Mouse (Mus musculus) right cerebral cortex, postnatal 14 days (tissue): ENCODE measurements around the gene Cgas.
A peak's percentile ranks its signal among the peaks of the same experiment; 100 is the strongest.

Source experiments
- DNase-seq: peaks from one replicate; pipeline ENCODE4 v3.0.0; 2022

Gene Cgas

DNA sequence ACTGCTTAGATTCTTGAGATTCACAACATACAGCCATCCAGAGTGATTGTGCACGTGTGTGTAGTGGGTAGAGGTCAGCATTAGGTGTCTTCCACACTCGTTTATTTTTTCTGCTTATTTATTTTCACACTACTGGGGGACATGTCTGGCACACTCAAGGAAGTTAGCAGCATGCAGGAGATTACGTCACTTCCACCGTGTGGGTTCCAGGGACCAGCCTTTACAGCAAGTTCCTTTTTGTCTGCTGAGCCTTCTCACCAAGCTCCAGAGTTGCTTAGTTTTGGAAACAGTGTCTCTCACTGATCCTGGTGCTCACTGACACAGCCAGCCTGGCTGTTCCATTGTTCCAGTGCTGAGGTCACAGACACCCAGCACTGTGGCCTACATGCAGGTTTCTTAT is 8.3 kb upstream of the Cgas start:
- DNase-seq = no peak

DNA sequence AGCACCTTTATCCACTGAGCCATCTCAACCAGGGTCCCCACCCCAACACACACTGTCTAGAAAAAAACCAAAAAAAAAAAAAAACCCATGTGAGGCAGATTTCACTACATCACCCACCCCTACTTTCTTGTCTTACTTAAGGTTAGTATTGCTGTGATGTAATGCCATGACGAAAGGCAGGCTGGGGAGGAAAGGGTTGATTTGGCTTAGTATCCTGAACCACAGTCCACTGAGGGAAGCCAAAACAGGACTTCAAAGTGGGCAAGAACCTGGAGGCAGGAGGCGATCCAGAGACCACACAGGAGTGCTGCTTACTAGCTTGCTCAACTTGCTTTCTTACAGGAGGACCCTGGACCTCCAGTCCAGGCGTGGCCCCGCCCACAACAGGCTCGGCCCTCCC is 7.4 kb upstream of the Cgas start:
- DNase-seq = no peak

DNA sequence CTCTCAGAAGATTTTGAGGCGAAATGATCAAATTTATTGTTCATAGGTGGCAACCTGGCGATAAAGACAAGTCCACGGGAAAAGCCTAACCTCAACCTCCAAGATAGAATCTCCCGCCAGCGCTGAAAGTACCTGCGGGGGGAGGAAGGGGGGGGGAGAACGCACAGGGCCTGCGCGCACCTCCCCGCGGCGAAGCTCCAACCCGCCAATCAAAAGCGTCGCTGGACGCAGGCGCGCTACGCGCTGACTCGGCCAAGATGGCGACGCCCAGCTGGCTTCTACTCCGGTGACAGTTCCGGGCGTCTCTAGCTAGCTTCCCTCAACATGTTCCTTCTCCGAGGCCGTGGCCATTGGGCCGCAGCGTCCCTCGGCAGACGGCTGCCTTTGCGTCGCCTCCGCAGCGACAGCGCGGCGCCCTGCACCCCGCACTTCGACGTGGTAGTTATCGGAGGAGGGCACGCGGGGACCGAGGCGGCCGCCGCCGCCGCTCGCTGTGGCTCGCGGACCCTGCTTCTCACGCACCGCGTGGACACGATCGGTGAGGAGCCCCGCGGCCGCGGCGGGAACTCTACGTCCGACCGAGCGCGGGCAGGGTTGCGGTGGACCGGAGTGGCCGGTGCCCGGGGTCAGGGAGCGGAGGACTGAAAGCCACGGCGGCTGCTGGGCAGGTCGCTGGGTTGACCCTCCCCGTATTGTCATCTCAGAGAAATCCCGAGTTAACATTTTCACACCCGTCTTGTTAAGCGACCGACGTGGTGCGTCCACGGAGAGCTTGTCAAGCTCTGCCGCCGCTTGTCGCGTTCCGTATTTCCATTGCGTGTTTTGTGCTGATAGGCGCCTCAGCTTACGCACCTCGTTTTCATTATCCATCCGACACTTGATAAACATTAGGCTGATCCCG is 5.2 kb upstream of the Cgas start, which contains the start of the genes Mto1 and Gm17324:
Gene Mto1, plus strand, starts transcription at position 236 of the 901 bp plus-strand sequence.
Gene Gm17324, minus strand, starts transcription at position 814 of the 901 bp plus-strand sequence.
- peak; percentile 85 for DNase-seq

DNA sequence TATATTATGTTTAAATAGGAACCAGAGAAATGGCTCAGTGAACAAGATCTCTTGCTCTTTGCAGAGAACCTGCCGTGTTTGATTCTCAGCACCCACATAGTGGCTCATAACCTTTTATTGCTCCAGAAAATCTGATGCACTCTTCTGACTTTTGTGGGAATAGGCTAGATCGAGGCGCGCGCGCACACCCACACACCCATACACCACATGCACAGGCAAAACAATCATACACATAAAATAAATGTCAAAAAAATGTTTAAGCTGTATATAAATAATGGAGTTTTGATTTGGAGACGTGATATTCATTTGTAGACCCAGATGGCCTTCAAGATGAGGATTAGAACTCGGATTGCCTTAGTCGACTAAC is 4.6 kb upstream of the Cgas start:
- DNase-seq = no peak

DNA sequence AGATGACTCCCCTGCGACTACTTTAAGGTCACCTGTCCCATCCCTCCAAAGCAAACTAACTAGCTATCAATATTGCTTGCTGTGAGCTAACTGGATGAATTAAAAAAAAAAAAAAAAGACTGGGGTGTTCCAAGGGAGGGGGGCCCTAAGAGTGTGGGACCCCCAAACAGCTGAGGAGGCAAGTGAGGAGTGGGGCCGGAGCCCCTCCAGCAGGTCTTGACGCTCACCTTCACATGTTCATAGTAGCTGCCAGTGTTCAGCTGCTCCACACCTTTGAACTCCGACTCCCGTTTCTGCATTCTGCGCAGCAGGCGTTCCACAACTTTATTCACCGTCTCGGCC is 829 bp downstream of the Cgas start:
- DNase-seq = no peak

DNA sequence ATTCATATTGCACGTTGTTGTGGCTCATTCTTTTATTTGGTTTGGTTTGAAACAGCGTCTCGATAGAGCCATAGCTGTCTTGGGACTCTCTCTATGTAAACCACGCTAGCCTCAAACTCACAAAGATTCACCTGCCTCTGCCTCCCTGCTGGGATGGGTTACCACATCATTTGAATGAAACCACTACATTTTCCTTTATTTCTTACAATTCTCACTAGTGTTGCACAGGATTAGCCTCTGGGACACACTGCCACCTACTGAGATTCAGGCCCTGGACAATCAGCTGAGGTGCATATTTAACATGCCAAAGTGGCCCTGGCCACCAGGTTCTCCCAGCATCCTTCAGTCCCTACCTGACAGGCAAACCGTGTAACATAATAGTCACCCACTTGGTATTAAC is 3.6 kb downstream of the Cgas start:
- DNase-seq = no peak

DNA sequence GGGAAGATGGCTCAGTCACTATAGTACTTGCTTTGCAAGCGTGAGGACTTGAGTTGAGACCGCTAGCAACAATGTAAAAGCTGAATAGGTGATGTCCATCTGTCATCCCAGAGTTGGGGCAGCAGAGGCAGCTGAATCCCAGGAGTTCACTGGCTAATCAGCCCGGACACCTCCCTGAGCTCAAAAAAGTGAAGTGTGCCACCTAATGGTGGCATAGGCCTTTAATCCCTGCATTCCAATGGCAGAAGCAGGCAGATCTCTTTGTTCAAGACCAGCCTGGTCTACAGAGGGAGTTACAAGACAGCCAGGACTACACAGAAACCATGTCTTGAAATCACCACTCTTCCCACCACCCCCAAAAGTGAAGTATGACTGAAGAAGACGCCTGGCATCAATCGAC is 10.6 kb downstream of the Cgas start:
- no peak for DNase-seq

DNA sequence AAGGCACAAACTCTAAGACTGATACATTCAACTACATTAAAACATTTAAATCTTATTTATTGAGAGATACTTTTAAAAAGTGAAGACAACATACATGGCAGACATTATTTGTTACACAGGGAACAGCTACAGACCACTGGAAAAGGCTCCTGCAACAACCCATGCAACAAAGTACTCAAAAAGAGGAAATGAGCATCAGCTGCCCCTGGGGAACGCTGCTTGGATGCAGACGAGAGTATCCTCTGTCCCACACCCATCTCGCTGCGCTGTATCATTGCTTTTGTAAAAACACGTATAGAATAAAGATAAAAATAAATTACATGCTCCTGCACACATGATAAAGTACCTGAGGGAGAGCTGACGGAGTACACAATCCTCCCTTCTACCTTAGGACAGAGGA is 12.6 kb downstream of the Cgas start:
- DNase-seq = no peak

DNA sequence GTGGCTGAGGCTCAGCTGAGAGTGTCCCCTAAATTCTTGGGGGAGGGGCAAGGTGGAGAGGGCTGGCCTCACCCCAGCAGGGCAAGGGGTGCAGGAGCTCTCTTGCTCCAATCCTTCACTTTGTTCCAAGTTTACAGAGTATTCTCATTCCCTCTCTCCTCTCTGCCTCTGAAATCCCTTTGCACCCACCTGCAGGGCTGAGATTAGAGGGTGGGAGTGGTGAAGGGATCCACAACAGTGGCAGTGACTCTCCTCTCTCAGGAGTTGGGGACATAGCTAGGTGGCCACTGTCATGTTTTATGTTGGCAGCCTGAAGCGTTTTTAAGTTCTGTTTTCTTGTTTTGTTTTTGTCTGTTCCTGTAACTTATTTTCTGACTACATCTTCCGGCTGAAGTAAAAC is 13.5 kb downstream of the Cgas start:
- DNase-seq = no peak

DNA sequence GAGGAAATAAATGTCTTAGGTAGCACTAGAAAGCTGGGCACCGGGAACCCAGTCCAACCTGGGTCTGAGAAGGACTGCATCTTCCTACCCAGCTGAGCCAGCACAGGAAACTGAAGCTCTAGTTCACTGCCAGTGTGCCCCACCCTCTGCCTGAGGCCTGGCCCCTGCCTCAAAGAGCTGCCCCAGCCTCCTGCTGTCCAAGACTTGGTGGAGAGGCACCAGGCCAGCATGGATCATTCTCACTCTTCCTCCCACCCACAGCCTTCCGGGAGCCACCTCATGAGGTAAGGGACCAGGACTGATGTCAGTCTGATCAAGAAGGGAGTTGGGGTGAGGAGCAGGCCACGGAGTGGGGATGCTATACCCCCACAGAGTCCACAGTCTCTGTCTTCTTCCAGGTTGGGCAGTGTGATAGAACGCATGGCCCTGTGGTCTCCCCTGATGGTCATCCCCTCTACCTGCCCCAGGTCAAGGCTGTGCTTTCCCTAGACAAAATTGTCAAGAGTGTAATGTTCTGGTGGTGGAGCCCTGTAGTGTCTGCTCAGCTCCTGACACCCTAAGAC is 14.1 kb downstream of the Cgas start:
- no peak for DNase-seq

DNA sequence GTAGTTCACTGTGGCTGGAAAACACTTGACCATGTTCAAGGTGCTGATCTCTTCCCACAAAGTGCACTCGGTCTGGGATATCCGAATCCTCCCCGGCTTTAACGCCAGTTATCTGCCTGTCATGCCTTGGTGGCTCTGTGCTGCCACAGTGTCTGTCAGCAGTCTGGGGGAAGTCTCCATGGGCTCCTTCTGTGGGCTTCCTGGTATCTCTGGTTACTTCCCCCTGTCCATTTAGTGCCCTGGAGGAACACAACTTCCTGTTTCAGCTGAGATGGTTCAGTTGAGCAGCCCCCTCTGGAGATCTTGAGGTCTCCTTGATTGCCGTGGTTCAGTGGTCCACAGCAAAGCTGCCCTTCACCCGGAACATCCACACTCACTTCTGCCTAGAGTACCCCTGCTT is 14.9 kb downstream of the Cgas start:
- DNase-seq = no peak

DNA sequence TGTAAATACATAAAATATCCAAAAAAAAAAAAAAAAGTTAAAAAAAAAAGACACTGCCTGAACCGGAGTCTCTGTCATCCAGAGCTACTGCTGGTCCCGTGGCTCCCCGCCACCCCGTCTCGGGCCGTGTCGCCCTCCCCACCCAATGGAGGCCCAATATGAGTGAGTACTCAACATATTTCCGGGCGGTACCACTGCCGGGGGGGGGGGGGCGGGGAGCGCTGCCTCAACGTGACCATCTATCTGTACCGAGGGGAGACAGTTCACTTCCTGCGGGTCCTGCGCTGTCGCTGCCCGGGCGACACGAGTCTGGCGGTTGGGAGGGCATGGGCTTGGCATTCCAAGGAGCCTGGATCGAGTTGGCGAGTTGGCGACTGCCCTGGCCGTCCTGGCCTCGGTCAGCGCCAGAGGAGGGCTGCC is 15.7 kb downstream of the Cgas start:
- DNase-seq = no peak

DNA sequence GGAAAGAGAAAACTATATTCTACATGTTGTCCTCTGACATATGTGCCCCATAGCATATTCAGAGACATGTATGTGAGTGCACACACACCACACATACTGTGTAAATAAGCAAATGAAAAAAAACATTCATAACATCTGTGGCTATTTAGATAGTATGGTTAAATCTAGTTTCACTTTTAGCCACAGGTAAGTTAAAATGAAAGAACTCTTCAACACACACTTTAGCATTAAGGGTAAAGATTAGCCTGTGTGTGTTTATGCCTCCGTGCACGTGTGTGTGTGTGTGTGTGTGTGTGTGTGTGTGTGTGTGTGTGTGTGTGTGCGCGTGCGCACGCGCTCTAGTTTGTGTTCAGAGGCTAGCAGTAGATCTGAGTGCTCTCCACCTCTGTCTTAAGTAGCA is 41.4 kb downstream of the Cgas start:
- no peak for DNase-seq

DNA sequence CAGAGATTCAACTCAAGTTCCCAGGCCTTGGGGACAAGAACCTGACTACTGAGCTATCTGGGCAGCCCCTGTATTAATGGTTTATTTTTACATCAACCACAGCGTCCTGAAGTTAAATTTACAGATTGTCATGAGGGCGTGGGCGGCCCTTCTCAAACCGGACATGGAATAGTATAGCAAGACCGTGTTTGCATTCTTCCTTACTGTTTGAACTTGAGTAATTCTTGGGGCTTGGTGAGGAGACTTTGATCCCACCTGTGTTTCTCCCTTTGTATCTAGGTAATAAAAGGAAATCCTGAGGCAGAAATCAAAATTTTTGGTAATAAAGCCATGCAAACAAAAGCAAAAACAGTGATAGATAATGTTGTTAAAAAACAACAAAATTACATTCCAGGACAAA is 42.5 kb downstream of the Cgas start:
- no peak for DNase-seq

DNA sequence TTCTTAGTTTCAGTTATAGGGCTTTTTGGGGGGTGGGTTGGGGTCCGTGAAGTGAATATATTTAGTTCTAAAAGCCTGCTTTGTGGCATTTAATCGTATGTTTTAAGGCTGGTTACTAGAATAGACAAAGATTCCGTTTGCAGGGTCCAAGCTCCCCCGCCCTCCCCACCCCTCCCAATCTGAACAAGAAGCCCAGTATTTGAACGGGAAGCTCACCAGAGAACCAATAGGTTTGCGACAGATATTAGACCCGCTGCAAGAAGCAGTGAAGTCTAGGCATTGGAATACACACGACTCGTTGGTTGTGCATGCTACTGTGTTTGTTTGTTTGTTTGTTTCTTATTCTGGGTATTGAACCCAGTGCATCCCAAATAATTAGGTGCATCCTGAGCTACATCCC is 46.5 kb downstream of the Cgas start:
- DNase-seq = no peak

DNA sequence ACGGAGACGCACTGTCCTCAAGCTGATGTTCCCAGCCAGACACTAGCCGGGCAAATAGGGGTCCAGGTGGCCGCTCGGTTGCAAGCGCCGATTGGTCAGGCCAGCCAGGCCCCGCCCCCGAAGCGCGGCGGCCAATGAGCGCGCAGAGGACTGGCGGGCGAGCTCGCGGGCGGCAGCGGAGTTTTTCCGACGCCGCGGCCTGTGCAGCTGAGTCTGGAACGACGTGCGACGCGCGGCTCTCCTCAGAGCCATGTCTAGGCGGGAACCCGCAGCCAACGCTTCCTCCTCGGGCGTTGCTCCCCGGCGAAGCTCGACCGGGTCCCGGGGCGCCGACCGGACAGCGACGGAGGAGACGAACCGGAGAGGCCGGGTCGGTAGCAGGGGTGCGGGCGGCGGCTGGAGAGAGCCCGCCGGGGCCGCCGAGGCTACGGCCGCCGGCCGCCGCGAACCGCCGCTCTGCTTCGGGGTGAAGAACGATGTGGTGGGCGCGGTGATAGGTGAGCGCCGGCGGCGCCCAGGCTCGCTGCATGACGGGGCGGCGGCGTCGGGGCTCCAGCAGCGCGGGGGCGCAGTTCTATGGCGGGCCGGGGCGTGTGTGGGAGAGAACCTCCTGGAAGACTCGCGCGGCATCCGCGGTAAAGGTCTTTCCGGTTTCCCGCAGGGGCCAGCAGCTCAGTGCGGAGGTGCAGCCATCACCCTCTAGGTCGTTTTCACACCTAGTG is 47.2 kb downstream of the Cgas start, which contains the start of gene Ddx43:
Gene Ddx43, plus strand, starts transcription at position 148 of the 722 bp plus-strand sequence.
- DNase-seq = peak; percentile 43

DNA sequence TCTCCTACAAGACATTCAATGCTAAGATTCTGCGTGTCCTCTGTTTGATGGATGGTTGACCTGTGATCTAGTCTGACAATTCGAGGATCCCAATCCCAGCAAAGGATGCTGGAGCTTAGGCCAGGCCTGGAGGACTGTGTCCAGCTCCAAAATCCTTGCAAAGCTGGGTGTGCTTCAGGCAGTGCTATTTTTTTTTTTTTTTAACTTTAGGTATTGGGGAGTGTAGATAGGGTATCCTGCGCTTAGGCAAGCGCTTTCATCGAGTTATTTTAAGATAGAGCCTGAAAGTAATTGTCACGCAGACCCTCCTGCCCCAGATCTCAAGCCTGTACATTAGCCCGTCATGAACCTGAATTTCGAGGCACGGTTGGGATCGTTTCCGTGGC is 47.8 kb downstream of the Cgas start:
- no peak for DNase-seq

DNA sequence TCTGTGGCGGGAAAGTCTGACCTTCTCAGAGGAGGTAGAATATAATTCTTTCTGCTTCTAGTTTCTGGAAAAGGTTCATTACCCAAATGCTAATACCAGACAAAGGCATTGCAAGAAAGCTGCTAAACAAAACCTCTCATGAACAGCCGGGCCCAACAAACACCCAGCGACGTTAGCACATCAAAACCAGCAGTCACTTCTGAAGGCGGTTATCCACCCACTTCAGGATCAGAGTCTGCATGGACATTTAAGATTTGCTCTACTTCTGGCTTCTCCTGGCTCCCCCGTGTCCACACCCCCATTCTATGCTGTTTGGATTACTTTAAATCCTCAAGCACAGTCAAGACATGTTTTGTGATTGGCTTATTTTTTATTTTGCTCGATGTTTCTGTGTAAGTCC is 48.4 kb downstream of the Cgas start:
- no peak for DNase-seq

DNA sequence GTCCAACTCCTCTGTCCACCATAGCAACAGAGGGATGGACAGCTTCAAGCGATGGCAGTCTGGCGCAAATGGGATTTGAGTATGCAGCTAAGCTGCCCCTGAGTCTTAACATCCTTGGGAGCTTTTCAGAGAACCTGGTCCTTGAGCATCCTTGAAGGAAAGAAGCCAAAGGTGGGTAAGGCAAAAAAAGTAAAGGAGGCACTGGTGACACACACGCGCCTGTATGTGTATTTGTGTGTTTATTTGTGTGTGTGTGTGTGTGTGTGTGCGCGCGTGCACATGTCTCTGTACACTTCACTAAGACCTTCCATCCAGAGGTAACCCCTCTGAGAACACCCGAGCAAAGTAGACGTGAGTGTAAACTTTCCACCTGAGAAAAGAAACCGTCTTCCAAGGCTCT is 49.3 kb downstream of the Cgas start:
- no peak for DNase-seq

DNA sequence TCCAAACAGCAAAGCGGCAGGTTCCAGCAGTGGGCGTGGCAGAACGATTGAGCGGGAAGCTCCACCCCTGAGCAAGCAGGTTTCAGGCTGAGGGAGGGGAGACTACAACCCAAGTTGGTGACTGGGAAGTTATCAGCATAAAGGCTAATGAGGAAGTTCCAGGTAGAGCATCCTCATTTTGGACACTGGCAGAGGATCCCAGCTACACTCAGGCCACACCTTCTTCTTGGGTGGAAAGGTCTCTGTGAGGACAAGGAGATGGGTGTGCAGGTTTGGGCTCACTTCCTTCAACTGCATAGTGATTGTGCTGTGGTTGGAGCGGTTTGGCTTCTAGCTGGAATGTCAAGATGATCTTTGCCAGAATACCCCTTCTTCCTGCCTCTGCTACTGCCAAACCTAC is 53.1 kb downstream of the Cgas start:
- DNase-seq = no peak

DNA sequence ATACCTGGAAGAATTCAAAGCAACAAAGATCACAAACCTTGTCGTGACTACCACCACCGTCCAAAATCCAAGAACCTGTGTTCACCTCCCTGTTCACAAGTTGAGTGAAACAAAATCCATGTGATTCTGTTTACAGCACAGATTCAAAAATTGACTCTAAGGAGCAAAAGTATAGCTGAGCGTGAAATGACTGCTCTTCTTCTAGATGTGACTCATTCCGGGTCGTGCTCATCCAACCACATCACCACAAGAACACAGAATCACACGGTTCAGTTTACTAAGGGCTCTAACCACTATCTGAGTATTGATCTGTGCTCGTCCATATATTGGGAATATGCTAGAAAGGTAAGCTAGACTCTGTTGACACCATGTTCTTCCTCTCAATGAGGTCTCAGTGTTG is 56.1 kb downstream of the Cgas start:
- DNase-seq = no peak

DNA sequence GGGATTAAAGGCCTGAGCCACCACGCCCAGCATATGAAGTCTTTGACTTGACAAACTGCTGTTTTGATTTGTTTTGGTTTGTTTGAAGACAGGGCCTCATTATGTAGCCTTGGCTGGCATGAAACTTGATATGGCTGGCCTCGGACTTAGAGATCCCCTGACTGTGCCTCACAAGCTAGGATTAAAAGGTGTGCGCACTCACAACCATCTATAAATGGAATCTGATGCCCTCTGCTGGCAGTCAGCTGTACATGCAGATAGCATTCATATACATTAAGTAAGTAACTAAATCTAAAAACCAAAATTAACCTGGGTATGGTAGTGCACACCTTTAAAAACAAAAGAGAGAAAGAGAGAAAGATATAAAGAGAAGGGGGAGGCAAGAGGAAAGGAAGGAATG is 57.1 kb downstream of the Cgas start:
- no peak for DNase-seq
